Mouse (Mus musculus): ENCODE results near the gene Dusp5.

Dusp5 gene

GRCm38 (mm10) chr19:53517370-53518096 is 11.4 kb upstream of the Dusp5 start:
- DNase-seq (ENCODE audit: extremely low spot score, low spot score): no peak

- no peak for DNase-seq (ENCODE audit: extremely low spot score, low spot score)
Observed at GRCm38 (mm10) chr19:53519549-53519948, 9.4 kb upstream of the Dusp5 start.

GRCm38 (mm10) chr19:53519981-53520380 is 8.9 kb upstream of the Dusp5 start:
- no peak for DNase-seq (ENCODE audit: extremely low spot score, low spot score)

DNA sequence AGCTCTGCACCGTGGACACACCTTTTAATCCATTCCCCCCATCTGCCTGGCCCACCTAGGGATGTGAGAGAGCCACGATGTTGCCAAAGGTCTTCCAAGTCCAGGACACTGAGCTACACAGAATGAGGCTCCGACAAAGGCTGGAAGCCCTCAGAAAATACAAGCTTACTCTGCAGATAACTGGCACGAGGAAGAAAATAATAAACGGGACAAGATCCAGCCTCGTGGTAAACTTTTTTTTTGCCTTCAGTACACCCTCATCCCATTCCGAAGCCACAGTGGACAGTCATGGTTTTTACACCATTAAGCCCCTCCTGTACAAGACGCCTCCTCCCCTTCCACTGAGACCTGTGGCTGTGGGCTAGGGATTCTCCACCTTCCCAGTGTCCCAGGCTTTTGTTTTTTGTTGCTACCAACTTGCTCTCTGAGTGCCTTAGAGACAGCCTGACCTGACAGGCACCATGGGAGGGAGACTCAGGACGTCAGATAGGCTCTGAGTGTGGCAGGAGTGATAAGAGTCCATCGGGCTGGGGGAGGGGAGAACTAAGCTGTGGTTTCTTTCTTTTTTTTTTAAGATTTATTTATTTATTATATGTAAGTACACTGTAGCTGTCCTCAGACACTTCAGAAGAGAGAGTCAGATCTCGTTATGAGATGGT is 7.6 kb upstream of the Dusp5 start:
- no peak for DNase-seq (ENCODE audit: extremely low spot score, low spot score)

- DNase-seq (ENCODE audit: extremely low spot score, low spot score): no peak
Observed at GRCm38 (mm10) chr19:53527480-53527879, 1.4 kb upstream of the Dusp5 start.

GRCm38 (mm10) chr19:53528131-53528621 is 733 bp upstream of the Dusp5 start:
- DNase-seq (ENCODE audit: extremely low spot score, low spot score): peak; percentile 42

DNA sequence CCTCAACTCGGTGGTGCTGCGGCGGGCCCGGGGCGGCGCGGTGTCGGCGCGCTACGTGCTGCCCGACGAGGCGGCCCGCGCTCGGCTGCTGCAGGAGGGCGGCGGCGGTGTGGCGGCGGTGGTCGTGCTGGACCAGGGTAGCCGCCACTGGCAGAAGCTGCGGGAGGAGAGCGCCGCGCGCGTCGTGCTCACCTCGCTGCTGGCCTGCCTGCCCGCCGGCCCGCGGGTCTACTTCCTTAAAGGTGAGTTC is 471 bp downstream of the Dusp5 start:
- peak; percentile 60 for DNase-seq (ENCODE audit: extremely low spot score, low spot score)

DNA sequence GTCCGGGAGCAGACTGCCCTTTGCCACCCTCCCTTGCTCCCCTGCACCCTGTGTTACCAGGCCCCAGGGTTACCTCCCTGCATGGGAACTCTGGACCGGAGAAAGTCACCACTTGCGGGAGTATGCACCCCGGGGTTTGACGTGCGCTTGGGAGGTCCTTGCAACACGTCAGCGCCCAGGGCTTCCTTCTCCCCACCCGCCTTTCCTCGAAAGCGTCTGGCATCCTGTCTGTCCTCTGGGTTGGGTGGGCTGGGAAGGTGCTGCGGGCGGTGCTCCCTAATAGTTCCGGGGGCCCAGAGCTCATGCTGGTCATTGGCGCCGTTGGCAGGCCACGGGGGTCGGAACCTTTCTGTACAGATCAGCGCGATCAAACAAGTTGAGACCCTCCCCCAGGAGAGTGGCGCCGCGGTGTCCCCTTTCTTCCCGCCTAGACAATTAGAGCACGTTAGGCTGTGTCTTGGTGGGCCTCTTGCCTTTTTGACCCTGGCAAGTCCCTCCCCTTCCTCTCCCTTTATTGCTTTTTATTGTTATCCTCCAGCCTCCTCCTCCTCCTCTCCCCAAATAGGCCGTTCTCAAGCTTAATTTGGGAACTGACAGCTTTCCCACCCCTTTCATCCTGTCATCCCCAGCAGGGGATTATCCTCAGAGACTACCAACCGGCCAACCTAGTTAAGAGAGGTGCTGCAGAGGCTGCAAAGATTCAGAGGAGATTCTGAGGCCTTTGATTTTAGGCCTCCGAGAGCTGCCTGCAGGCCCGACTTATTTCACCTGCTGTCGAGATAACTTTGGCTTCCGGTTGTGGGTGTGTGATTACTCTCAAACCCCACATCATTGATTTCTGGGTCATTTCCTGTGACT is 1.0 kb downstream of the Dusp5 start:
- DNase-seq (ENCODE audit: extremely low spot score, low spot score): peak; percentile 65

GRCm38 (mm10) chr19:53531416-53531815 is 2.5 kb downstream of the Dusp5 start:
- no peak for DNase-seq (ENCODE audit: extremely low spot score, low spot score)

GRCm38 (mm10) chr19:53532021-53532420 is 3.1 kb downstream of the Dusp5 start:
- no peak for DNase-seq (ENCODE audit: extremely low spot score, low spot score)

- no peak for DNase-seq (ENCODE audit: extremely low spot score, low spot score)
Observed at GRCm38 (mm10) chr19:53532676-53533075, 3.8 kb downstream of the Dusp5 start.

GRCm38 (mm10) chr19:53533236-53533635 is 4.3 kb downstream of the Dusp5 start:
- DNase-seq (ENCODE audit: extremely low spot score, low spot score): no peak

GRCm38 (mm10) chr19:53533810-53534601 is 5.1 kb downstream of the Dusp5 start:
- DNase-seq (ENCODE audit: extremely low spot score, low spot score): no peak

DNA sequence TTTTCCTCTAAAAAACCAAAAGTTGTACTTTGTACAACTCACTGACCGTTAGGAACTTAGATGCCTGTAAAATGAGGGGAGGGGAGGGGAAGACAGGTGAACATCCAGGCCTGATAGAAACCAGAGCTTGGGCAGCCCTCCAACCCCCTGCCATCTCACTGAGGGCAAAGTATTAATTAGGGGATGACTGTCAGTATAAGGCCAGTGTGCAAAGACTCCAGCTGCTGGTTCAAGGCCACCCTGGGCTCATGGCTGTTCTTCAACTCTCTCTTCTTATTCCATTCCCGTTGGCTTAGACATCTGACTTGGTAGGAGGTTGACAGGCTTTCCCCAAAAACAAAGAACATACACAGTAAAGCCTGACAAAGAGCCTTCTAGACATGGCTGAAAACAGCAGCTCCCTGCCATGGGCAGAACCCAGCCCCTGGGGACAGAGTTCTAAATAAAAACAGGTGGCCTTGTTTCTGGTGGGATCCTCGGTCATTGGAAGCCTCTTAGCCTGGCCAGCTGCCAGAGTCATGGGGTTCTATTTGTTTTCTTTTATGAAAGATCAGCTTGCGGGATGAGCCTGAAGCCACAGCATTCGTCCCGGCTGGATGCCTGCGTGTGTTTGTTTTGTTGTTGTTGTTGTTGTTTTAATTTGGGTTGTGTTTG is 6.0 kb downstream of the Dusp5 start:
- DNase-seq (ENCODE audit: extremely low spot score, low spot score): no peak

GRCm38 (mm10) chr19:53535421-53535820 is 6.5 kb downstream of the Dusp5 start:
- DNase-seq (ENCODE audit: extremely low spot score, low spot score): no peak

- DNase-seq (ENCODE audit: extremely low spot score, low spot score): no peak
Observed at GRCm38 (mm10) chr19:53536251-53536650, 7.3 kb downstream of the Dusp5 start.

- DNase-seq (ENCODE audit: extremely low spot score, low spot score): no peak
Observed at GRCm38 (mm10) chr19:53536731-53537666, 8.1 kb downstream of the Dusp5 start.

DNA sequence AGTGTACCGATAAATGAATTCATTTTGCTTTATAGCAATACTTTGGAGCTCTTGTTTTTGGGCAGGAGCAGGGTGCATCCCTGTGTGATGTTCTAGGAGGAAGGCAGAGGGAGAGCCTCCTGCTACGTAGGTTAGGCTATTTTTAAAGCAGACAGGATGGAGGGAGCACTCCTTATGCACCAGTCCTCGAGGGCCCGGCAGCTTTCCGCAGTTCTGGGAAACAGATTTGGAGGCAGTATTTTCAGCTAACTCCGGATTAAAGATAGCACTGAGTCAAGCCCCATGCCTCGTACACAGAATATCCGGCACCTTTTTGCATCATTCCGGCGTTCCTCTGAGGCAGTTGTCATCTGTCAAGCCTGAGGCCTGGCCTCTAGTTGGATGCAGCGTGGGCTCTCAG is 9.1 kb downstream of the Dusp5 start:
- no peak for DNase-seq (ENCODE audit: extremely low spot score, low spot score)

GRCm38 (mm10) chr19:53538796-53539195 is 9.9 kb downstream of the Dusp5 start:
- DNase-seq (ENCODE audit: extremely low spot score, low spot score): no peak

- DNase-seq (ENCODE audit: extremely low spot score, low spot score): no peak
Observed at GRCm38 (mm10) chr19:53539296-53539695, 10.4 kb downstream of the Dusp5 start.

Data from neural tube, embryonic 10.5 days (tissue).